Mouse (Mus musculus) hindbrain, embryonic 14.5 days (tissue): ENCODE data around the gene Scgb2a2. TPM values are rescaled to one million over a fixed set of nuclear protein-coding genes. Genes with fewer than 3 reads are reported as not detected.
"Not testable (repeated sequence)": the region's sequence is repeated elsewhere in the genome, so short reads cannot be mapped to it uniquely, and the experiment has no call there.

Experiments
- ATAC-seq: fragments of 200-750 bp; cut with Nextera tagmentation; 2 replicates; pipeline ENCODE4 v1.8.0; 2017; ENCODE audit warnings: moderate number of reproducible peaks, mild to moderate bottlenecking, moderate TSS enrichment, moderate library complexity; ENCODE audit not compliant: low FRiP score
- DNase-seq: peaks from one replicate; pipeline ENCODE4 v3.0.0-alpha.2; 2015; ENCODE audit warnings: low spot score
- H3K27ac ChIP-seq: fragments of 300-500 bp; sonication (generic); 2 replicates; pipeline ENCODE4 v1.5.1; 2014; ENCODE audit warnings: mild to moderate bottlenecking, moderate library complexity
- H3K27me3 ChIP-seq: fragments of 300-500 bp; sonication (generic); 2 replicates; pipeline ENCODE4 v1.6.1; 2014; ENCODE audit warnings: mild to moderate bottlenecking, low read length, mixed read lengths; ENCODE audit not compliant: control insufficient read depth, insufficient read depth
- H3K36me3 ChIP-seq: fragments of 300-500 bp; sonication (generic); replicated peaks from 2 replicates; pipeline ENCODE4 v1.6.1; 2014; ENCODE audit not compliant: control insufficient read depth, insufficient read depth
- H3K4me1 ChIP-seq: fragments of 300-500 bp; sonication (generic); replicated peaks from 2 replicates; pipeline ENCODE4 v1.6.1; 2014; ENCODE audit warnings: antibody characterized with exemption, low read length, mixed read lengths; ENCODE audit not compliant: control insufficient read depth, insufficient read depth
- H3K4me2 ChIP-seq: fragments of 300-500 bp; sonication (generic); replicated peaks from 2 replicates; pipeline ENCODE4 v1.6.1; 2014; ENCODE audit warnings: mild to moderate bottlenecking, moderate library complexity
- H3K4me3 ChIP-seq: fragments of 300-500 bp; sonication (generic); replicated peaks from 2 replicates; pipeline ENCODE4 v1.5.1; 2014; ENCODE audit warnings: mild to moderate bottlenecking, low read length
- H3K9ac ChIP-seq: fragments of 300-500 bp; sonication (generic); 2 replicates; pipeline ENCODE4 v1.6.1; 2014
- H3K9me3 ChIP-seq: fragments of 300-500 bp; sonication (generic); 2 replicates; pipeline ENCODE4 v1.6.1; 2016; ENCODE audit warnings: low read length; ENCODE audit not compliant: control insufficient read depth
- WGBS: fragments of 180-500 bp; shearing (Covaris S2); extraction: QIAGEN DNeasy Blood & Tissue Kit; methylation state at CpG from one replicate; pipeline ENCODE4 v1.1.7; 2014; 5-methylcytosine and 5-hydroxymethylcytosine counted together
- microRNA-seq: library from miRNA; unstranded; fragments of <30 nt; microRNA quantifications from one replicate; pipeline ENCODE4, GENCODE M21; 2016
- polyA plus RNA-seq: library from polyadenylated mRNA; unstranded; fragments of >200 nt; fragmentation: Nextera tagmentation; extraction: Ambion mirVana; gene quantifications from 2 replicates; pipeline ENCODE4 v1.2.1, GENCODE M21; 2014

The Scgb2a2 gene
- polyA plus RNA-seq, 1 experiment from 2014 or later = not detected

DNA sequence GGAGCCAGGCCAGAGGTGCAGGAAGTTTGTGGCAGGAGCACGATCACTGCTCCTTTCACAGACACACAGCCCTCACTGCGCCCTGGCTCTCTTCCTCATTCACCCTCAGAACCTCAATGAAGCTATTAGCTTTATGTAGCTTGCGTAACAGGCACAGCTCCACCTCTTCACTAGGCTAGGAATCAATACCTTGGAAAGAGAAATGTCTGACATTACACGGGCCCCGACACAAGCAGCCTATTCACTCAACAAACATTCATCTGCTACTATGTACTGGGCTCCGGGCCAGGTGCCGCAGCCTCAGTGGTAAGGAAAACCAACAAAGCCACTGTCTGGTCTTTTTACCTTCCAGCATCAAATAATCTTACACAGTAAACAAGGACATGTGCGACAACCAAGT lies 39.4 kb downstream of the Scgb2a2 start:
- H3K9me3 ChIP-seq = no peaks in the 10 kb centered on the region
- H3K4me3 ChIP-seq = no peak overlapping the region
- no peak for DNase-seq
- H3K4me1 ChIP-seq = no peaks in the 10 kb centered on the region
- H3K9ac ChIP-seq = no peak overlapping the region
- ATAC-seq = no peak
- 86% methylated on average over 8 of the region's 8 CpGs for WGBS
- H3K27ac ChIP-seq = no peak overlapping the region
- peaks cover 63% of the 10 kb centered on the region for H3K36me3 ChIP-seq
- H3K4me2 ChIP-seq = no peak overlapping the region
- H3K27me3 ChIP-seq = no peaks in the 10 kb centered on the region

DNA sequence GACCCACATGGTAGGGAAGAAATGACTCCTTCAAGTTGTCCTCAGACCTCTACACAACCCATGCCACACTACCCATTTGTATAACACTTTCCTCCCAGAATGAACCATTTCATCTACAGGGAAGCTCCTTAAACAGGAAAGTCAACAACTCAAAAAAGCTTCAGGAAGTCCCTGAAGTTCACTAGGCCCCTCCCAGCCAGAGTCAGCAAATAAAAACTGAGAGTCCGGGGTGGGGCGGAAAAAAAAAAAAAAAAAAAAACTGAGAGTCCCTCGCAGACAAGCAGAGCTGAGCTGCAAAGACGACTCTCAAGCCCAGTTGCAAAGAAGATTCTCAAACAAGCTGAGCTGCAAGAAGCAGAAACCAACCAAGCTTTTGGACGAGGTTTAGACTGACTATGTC lies 48.7 kb downstream of the Scgb2a2 start:
- no peaks in the 10 kb centered on the region for H3K9me3 ChIP-seq
- ATAC-seq (no peak), DNase-seq (no peak)
- H3K4me1 ChIP-seq = peaks cover 20% of the 10 kb centered on the region
- 84% methylated on average over 5 of the region's 5 CpGs for WGBS
- no peaks in the 10 kb centered on the region for H3K27me3 ChIP-seq
- H3K4me2 ChIP-seq = no peak overlapping the region
- H3K36me3 ChIP-seq = peaks cover 40% of the 10 kb centered on the region
- no peak overlapping the region for H3K9ac ChIP-seq
- no peak overlapping the region for H3K4me3 ChIP-seq
- H3K27ac ChIP-seq = no peak overlapping the region

DNA sequence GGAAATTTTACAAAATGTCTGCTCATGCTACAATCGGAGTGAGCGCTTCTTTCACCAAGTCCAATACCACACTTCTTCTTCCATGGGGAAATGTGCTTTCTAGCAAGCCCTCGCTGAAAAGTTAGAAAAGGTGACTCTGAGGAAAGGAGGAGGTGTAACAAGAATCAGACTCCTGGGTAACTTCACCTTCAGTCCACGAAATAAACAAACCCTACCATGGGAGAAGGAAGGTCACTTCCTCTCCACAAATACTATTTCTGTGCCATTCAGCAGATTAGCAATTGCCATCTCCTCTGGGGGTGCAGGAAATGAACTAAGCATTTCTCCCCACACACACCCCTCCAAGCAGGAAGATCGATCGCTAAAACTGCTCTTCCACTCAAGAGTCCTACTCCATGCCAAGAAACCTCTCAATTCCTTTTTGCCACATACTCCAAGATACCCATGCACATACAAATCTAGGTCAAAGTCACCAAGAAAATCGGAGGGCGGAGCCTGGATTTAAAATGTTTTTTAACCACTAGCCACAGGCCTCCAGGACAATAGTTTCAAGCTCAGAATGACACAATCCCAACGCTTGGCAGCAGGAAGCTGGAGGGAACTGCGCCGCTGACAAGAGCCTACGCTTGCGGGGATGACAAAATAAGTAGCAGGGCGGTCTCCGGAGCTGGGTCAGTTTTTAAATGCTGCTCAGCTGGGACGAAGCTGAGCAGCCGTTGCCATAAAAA lies 51.1 kb downstream of the Scgb2a2 start:
- ATAC-seq (no peak), DNase-seq (no peak)
- Histone ChIP-seq H3K9me3 (no peaks in the 10 kb centered on the region), H3K9ac (peak overlapping the region; percentile 72), H3K36me3 (peaks cover 15% of the 10 kb centered on the region), H3K4me2 (peak overlapping the region; percentile 83), H3K4me3 (peak overlapping the region; percentile 84), H3K27ac (peak overlapping the region; percentile 34; the same call in 1 of the 2 replicates), H3K27me3 (no peaks in the 10 kb centered on the region), H3K4me1 (peaks cover 20% of the 10 kb centered on the region)
- WGBS = 11% methylated on average over 17 of the region's 17 CpGs

DNA sequence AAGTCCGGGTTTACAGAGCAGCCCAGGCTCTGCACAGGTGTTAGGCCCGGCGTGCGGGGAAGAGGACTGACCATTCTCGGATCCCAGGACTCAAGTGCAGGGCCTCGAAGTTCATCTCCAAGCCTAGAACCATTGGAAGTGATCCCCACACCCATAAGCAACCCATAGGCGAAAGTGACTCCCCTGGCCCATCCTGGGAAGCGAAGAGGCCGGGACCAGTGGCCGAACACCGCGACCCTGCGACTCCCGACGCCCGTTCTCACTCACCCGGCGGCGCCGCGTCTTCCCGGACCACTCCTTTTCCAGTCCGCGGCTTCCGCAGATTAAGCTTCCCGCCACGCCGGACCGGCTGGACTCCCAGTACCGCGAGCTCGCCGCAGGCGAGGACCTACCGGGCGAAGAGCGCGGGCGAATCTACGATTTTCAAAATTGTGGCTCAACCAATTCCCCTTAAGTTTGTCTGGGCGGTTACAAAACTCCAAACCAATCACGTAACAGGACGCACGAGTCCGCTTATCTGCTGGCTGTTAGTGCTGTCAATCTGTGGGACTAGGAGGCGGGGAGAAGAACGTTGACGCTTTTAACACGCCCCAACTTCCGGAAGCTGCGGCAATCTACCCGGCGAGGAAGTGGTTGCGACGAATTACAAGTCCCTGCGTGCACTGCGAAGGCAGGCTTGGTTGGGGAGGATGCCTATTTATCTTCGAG lies 51.9 kb downstream of the Scgb2a2 start, which contains the start of gene Incenp:
Gene Incenp (minus strand): TSS at position 480 of the 708 bp plus-strand sequence.
- Histone ChIP-seq H3K9me3 (no peaks in the 10 kb centered on the region), H3K27me3 (no peaks in the 10 kb centered on the region)
- WGBS = under 1% methylated on average over 58 of the region's 58 CpGs

DNA sequence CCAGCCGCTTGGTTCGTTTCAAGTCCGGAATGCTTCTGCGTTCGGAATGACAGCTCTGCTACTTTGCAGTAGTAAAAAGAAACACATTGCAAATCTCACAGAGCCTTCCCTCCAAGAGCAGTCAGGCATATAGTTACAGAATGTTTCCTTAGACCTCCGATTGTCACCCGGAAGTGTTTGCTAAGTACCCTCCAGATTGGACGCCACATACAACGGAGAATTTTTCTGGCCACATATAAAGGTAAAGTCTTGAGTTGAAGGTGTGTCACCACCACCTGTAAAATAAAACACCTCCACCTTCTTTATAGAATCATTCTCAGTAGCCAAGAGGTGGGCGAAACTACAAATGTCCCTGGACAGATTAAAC lies 52.4 kb downstream of the Scgb2a2 start:
- Histone ChIP-seq H3K4me2 (peak overlapping the region; percentile 83), H3K9ac (peak overlapping the region; percentile 56), H3K4me3 (peak overlapping the region; percentile 84), H3K4me1 (peaks cover 20% of the 10 kb centered on the region), H3K36me3 (peaks cover 6% of the 10 kb centered on the region; the same call in 1 of the 2 replicates), H3K27ac (peak overlapping the region; percentile 87), H3K9me3 (no peaks in the 10 kb centered on the region), H3K27me3 (no peaks in the 10 kb centered on the region)
- 8% methylated on average over 10 of the region's 10 CpGs for WGBS
- DNase-seq = no peak
- peak; percentile 86 for ATAC-seq

More for the DNA sequence above, 51.9 kb downstream of the Scgb2a2 start, which contains the start of gene Incenp:
- Histone ChIP-seq H3K4me1 (peaks cover 20% of the 10 kb centered on the region), H3K4me2 (peak within 1 kb of the TSS; percentile 83), H3K4me3 (peak within 1 kb of the TSS; percentile 84), H3K27ac (peak within 1 kb of the TSS; percentile 87), H3K9ac (peak within 1 kb of the TSS; percentile 72), H3K36me3 (peaks cover 10% of the 10 kb centered on the region; the same call in 1 of the 2 replicates)
- peak; percentile 99 for ATAC-seq
- DNase-seq = peak; percentile 95

DNA sequence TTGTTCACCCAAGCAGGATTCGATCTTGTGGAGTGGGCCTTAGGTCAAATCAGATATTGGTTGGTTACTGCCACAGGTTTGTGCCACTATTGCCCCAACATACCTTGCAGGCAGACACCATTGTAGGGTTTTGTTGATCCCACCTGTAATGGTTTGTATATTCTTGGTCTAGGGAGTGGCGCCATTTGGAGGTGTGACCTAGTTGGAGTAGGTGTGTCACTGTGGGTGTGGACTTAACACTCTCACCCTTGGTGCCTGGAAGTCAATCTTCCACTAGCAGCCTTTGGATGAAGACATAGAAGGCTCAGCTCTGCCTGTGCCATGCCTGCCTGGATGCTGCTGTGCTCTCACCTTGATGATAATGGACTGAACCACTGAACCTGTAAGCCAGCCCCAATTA lies 53.3 kb downstream of the Scgb2a2 start:
- not testable (repeated sequence) for DNase-seq, ATAC-seq, H3K9me3 ChIP-seq, H3K27ac ChIP-seq, H3K4me2 ChIP-seq, H3K27me3 ChIP-seq, H3K9ac ChIP-seq, H3K36me3 ChIP-seq
- 94% methylated on average over 2 of the region's 2 CpGs for WGBS
- H3K4me3 ChIP-seq = peak overlapping the region; percentile 84; the same call in 1 of the 2 replicates
- H3K4me1 ChIP-seq = peaks cover 20% of the 10 kb centered on the region

Small RNAs within 50 kb of the gene (microRNA-seq; reads per million reads assigned to microRNA genes)
- not detected for gene Gm22369

Other genes with a start within 250 kb of the Scgb2a2 start
- 18.9 and 22.6 TPM in 2 replicates for gene Incenp, start 52.0 kb downstream of the Scgb2a2 start, polyA plus RNA-seq
- 1,735 and 1,844 TPM in 2 replicates for gene Fth1, start 133.0 kb downstream of the Scgb2a2 start, polyA plus RNA-seq
- gene Best1, start 154.1 kb downstream of the Scgb2a2 start, polyA plus RNA-seq = 2.3 and 2.6 TPM in 2 replicates
- 19.3 and 23.8 TPM in 2 replicates for gene Rab3il1, start 154.1 kb downstream of the Scgb2a2 start, polyA plus RNA-seq
- gene Fads3, start 194.0 kb downstream of the Scgb2a2 start, polyA plus RNA-seq = 24.7 and 25.7 TPM in 2 replicates